Mouse (Mus musculus) cortical plate, adult 2 months (tissue): Measurements from ENCODE around the gene Vstm2l.

Experiments used
- CTCF ChIP-seq: fragments of 200-500 bp; IDR thresholded peaks from 2 replicates; pipeline ENCODE4 v1.5.1; 2011; ENCODE audit warnings: mild to moderate bottlenecking, control low read depth, low read length; ENCODE audit not compliant: insufficient read depth; ENCODE audit errors: extremely low read depth
- POLR2A ChIP-seq: fragments of 200-500 bp; IDR thresholded peaks from 2 replicates; pipeline ENCODE4 v1.6.1; 2011; ENCODE audit warnings: mild to moderate bottlenecking, low read length, control low read depth; ENCODE audit not compliant: insufficient read depth; ENCODE audit errors: extremely low read depth

- TF ChIP-seq CTCF (no peak), POLR2A (no peak)
Observed at GRCm38 (mm10) chr2:157875111-157875510, 39.3 kb upstream of the Vstm2l start.
